Mouse (Mus musculus) monocyte, adult 2 months (primary cell): Measurements from ENCODE around the gene Atp1b1.

Experiments
- DNase-seq, 2 experiments: peaks; one replicate each; pipeline ENCODE4 v3.0.0; 2022; ENCODE audit warnings: low spot score in 2 of 2, low read depth in 1 of 2

The Atp1b1 gene

GRCm38 (mm10) chr1:164440708-164441407, 17.3 kb downstream of the Atp1b1 start:
- DNase-seq: no peak

DNA sequence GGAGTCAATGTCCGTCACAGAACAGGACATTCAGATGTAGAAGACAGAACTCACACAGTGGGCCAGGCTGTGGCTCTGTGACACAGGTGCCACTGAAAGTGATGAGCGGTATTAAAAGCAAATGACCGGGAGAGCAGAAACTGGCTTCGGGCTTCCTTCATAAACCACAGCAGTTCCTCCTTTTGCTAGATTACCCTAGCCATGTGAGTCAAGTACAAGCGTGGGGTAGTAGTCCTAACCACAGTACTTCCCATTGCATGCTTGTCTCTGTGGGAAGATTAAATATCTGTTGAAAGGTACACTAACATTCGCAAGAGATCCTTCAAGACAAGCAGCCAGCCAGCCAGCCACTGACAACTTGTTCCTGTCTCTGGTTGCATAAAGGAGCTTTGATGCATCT, 17.9 kb downstream of the Atp1b1 start:
- DNase-seq: no peak

- no peak for DNase-seq
Measured at GRCm38 (mm10) chr1:164436749-164437148, 21.4 kb downstream of the Atp1b1 start.

GRCm38 (mm10) chr1:164434049-164434448, 24.1 kb downstream of the Atp1b1 start:
- no peak for DNase-seq

DNA sequence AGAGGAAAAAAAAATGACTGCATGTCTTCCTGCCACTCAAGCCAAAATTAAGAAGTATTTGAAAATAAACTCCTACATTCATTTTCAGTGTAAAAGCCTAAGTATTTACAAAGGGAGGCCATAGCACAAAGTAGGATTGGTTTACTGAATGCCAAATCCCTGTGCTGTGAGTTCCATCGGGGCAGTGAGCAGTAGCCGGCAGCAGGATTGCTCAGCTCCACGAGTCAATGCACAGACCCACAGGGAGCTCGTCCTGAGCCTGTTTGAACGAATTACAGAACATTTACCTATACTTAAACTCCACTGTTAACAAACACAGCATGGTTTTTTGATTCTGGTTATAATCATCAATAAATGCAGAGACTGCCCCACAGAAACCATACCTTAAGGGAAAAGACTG, 25.5 kb downstream of the Atp1b1 start:
- no peak for DNase-seq

- DNase-seq: no peak
Measured at GRCm38 (mm10) chr1:164428644-164429043, 29.5 kb downstream of the Atp1b1 start.

DNA sequence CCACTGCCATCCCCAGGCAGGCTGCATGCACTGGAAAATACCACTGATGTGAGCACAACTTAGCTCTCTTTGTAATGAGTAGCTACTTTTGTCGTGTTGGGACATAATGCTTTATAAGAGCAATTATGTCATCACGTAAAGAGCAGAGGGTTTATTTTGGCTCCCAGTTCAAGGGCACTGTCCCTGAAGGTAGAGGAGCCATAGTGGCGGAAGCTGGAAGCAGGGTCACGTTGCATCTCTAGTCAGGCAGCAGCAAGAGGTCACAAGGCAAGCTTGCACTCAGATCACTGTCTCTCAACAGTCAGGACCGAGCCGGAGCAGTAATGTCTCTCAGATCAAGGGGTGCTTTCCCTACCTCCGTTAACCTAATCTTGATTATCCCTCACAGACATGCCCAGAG, 30.4 kb downstream of the Atp1b1 start:
- DNase-seq: no peak

DNA sequence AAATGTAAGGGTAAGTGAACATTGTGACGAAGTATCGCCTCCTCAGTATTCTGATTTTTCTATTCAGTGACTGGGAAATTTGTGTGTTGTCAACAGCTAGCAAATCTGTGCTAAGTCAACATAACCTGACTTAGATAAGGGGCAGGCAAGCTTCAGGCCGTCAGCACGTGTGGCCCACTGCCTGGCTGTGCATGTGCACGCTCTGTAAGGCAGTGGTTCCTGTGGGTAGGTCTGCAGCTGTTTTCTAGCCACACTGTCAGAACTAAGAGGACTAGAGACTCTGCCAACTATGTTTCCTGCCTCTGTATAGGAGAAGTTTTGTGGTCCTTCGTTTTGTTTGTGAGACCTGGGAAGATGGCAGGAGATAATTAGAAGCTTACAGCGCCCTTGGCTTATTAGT, 31.9 kb downstream of the Atp1b1 start:
- DNase-seq: no peak

- no peak for DNase-seq
Measured at GRCm38 (mm10) chr1:164420623-164421354, 37.4 kb downstream of the Atp1b1 start.

DNA sequence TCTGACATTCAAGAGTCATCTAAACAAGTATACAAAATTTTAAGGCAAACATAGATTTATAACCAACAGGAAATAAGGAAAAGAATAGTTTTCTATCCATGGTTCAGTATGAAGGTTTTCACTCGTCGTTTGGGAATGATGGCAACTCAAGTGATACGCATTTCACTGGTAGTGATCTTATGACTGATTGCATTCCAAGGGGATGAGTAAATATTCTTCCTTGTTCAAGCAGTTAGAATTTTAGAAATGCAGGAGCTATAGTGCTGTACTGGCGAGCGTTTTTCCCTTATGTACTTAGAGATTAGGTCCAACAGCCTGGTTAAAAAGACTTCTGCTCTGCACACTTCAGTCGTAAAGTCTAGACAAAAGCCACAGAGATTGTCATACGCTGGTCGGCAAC, 38.8 kb downstream of the Atp1b1 start:
- no peak for DNase-seq

DNA sequence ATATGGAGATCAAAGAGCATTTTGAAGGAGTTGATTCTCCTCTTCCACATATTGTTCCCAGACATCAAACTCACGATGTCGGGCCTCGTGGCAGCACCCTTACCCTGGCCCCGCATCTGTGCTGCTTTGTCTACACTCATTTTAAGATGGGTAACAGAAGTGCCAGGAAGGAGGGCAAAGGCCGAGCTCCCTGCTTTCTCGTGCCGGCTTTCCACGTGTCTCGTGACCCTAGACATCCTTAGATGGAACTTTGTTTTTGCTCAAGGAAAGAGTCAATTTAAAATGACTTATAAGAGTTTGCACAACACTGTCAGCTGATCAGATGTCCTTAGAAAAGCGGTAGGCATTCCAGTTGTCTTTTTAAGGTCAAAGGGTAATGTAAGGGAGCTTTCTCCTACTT, 39.8 kb downstream of the Atp1b1 start:
- DNase-seq: no peak

- no peak for DNase-seq
Measured at GRCm38 (mm10) chr1:164417604-164418003, 40.6 kb downstream of the Atp1b1 start.

DNA sequence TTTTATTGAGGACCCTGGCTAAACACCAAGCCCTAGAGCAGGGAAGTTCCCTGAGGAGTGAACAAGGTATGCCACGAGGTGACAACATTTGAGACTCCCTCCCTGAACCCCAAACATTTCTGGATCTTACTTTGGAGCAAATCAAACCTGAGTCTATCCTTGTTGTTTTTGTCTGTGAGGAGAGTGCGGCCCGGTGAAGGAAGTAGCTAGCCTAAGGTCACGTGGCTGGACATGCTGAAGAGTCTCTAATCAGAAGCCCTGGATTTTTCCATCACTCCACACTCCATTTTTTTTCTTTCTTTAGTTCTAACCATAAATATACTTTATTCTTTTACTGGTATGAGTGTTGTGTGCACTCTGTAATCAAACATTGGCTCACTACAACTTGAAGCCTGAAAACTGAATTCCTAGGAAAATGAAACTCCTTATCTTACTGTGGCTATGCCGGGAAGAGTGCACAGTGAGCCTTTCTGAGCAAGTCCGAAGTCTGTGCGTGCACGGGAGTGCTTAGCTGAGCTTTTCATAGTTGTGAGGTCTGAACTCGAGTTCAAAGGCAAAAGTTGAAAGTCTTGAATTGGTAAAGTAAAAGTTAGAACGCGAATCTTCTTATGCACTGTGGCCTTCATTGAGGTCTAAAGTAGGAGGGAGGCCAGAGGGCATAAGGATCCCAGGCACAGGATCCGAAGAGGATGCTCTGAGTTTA, 41.3 kb downstream of the Atp1b1 start:
- no peak for DNase-seq

- DNase-seq: no peak
Measured at GRCm38 (mm10) chr1:164415347-164415751, 42.8 kb downstream of the Atp1b1 start.

GRCm38 (mm10) chr1:164413608-164414007, 44.5 kb downstream of the Atp1b1 start:
- no peak for DNase-seq

GRCm38 (mm10) chr1:164412906-164413305, 45.2 kb downstream of the Atp1b1 start:
- DNase-seq: no peak

GRCm38 (mm10) chr1:164411306-164411705, 46.8 kb downstream of the Atp1b1 start:
- DNase-seq: no peak

DNA sequence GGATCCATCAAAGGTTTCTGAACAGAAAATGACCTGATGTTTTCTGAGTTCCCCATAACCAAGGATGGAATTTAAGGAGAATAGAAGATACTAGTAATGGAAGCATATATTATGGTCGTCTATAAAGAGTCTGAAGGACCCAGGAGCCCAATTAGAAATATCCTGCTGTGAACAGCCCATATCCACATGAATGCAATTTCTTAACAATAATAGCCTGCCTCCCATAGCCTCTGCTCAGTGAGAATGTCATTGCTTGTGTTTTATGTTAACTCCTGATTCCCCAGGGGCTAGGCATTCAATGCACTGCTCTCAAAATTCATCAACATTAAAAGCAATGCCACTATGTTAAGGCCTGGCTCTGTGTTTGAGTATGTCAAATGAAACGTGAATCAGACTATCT, 49.5 kb downstream of the Atp1b1 start:
- DNase-seq: no peak

- DNase-seq: no peak
Measured at GRCm38 (mm10) chr1:164406506-164406905, 51.6 kb downstream of the Atp1b1 start.

DNA sequence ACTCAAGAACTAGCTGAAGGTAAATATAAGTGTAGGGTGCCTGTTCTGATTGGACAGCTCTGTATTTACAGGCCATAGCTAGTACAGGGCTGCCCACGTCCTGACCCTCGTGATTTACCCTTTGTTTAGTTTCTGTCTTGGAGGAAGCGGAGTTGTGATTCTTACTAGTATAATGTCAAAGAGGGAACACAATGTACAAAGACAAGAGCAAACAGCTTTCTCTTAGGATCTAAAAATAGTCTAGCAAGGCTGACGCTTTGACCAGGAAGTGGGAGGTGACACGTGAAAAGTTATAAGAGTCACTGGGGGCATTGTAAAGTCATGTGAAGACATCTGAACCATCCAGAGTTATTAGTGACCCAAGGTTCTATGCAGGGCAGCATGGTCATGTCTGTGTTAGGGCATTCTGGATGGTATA, 52.8 kb downstream of the Atp1b1 start:
- DNase-seq: no peak

DNA sequence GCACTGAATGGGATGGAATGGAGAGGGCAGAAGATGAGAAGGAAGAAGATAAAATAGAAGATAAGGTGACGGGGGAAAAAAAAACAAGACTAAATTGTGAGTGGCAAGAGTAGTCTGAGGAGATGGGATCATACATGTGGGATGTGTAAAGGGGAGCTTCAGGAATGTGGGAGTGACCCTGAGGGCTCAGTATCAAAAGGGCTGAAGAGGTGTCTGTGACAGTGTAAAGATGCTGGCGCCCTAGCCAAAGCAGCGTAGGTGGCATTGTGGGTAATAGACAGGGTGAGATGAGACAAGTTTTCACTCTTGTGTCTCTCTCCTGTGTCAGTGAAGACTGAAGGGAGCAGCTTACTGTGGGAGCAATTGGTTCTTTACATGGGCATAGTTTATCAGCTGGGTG, 58.6 kb downstream of the Atp1b1 start:
- DNase-seq: no peak

- DNase-seq: no peak
Measured at GRCm38 (mm10) chr1:164397672-164398071, 60.5 kb downstream of the Atp1b1 start.
